Mouse (Mus musculus) gonadal fat pad, adult 2 months (tissue): ENCODE data around the gene Phb2. TPM values are rescaled to one million over a fixed set of nuclear protein-coding genes. Genes with fewer than 3 reads are reported as not detected.

Experiments
- DNase-seq: peaks from one replicate; pipeline ENCODE4 v3.0.0-alpha.2; 2012; ENCODE audit warnings: low read depth
- polyA plus RNA-seq: library from polyadenylated mRNA; depleted of rRNA; stranded (reverse); fragments of >200 nt; gene quantifications from 2 replicates; pipeline ENCODE4 v1.2.3, GENCODE M21; 2012; rRNA removed

Phb2 gene
- polyA plus RNA-seq, 1 experiment: 131 TPM

DNA sequence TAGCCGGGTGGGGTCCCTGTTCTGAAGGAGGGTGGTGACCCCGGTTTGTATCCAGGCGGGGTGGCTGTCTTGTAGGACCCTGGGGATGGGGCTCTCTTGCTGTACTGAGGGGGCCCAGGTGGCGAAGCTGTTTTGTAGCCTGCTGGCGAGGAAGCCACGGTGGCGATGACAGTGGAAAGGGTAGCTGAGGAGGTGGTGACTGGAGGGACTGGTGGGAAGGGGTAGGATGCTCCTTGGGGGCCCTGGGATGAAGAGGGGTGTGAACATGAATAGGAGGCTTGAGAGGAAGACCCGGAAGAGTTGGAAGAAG, 34.1 kb downstream of the Phb2 start:
- no peak for DNase-seq

DNA sequence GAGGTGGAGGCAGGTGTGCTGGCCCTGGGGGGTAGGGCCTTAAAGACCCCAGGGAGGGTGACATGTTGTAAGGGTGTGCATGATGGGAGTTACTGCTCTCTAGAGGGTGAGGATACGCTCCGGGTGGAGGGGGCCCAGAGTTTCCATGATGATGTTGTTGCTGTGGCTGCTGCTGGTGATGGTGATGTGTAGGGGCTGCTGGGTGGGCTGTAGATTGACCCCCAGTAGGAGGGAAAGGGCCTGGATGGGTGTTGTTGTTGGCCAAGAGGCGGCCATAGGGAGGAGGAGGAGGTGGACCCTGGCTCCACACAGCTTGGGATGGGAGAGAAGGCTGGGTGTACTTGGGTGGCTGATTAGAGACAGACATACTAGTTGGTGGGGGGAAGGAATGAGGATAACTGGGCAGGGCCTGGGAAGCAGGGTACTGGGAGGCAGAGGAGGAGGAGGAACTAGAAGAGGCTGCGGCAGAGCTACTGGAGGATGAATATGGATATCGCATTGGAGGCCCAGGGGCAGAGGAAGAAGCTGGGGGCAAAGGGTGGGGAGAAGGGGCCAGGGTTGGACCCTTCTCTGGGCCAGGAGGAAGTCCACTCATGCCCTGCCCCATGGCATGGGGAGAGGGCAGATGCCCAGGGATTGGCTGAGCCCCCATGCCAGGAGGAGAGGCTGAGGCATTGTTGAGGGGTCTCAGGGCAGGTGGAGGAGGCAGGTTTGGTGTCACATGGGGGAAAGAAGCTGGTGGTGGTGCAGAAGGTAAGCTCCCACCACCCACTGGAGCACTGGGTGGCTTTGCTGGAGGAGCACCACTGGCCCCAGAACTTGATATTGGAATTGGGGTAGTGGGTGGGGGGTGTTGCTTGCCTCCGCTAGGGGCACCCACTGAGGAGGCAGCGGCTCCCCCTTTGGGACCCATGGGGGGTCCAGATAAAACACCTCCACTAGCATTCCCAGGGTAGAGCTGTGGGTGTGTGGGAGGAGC, 34.8 kb downstream of the Phb2 start:
- DNase-seq: no peak

- DNase-seq: no peak
These were observed 38.3 kb downstream of the Phb2 start for GRCm38 (mm10) chr6:124750405-124750804.

DNA sequence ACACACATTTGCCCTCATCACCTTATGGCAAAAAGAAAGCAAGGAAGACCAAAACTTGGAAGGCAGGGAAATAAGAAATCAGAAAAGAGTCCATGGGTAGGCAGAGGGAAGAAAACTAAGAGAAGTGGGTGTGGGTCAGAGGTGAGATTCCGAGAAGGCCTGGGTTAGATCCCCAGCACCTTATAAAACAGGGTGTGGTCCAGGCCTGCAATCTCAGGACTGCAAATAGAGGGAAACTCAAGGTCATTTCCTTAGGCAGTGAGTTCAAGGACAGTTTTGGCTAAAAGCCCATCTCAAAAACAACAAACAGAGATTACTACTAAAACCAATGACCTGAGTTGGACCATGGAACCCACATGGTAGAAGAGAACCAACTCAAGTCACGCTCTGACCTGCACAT, 41.7 kb downstream of the Phb2 start:
- DNase-seq: no peak

DNA sequence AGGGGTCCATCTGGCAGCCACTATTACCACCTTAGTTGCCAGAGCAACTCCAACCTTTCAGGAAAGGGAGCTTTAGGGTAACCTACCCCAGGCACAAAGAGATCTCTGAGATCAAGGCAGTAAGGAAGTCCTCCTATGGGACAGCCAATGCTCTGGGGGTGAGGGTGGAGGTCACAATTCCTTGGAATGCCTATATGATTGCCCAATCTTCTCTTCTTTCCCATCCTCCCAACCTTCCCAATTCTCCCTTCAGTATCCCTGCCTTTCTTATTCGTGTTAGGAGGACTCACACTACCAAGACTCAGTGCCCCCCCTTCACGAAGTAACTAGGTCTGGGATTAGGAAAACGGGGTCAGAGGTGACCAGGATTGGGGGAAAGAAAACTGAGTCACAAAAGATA, 43.2 kb downstream of the Phb2 start:
- no peak for DNase-seq

- no peak for DNase-seq
These were observed 43.9 kb downstream of the Phb2 start, which contains the start of the genes Gm45234 and Atn1 for GRCm38 (mm10) chr6:124755831-124756595. Gene Gm45234 (minus strand): TSS chr6:124756021. Gene Atn1 (minus strand): TSS chr6:124756524.

DNA sequence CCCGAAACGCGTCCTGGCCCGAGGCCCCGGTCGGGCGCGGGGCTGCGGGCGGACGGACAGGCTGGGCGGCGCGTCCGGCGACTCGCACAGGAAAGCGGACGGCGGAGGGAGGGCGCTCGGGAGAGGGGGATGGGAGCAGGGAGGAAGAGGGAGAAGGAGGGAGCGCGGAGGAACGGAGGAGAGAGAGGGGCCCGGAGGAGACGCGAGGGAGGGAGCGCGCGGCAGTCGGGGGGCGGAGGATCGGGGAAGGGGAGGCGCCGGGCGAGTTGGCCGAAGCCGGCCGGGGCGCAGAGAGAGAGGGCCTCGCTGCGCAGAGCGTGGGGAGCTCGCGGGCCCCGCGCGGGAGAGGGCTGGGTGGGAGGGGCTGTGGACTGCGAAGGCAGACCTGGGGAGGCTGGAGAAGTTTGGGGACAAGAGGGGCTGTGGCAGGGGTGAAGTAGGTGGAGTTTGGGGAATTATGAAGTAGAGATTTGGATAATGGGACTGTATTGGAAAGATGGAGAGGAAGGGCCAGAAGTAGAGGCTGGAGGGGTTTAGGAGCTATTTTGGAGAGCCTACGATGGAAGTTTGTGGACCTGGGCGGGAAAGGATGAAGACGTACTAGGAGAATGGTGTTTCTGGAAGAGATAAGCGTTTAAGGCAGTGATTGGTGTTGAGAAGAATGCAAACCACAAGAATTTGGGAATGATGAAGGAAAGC, 44.7 kb downstream of the Phb2 start:
- DNase-seq: no peak

DNA sequence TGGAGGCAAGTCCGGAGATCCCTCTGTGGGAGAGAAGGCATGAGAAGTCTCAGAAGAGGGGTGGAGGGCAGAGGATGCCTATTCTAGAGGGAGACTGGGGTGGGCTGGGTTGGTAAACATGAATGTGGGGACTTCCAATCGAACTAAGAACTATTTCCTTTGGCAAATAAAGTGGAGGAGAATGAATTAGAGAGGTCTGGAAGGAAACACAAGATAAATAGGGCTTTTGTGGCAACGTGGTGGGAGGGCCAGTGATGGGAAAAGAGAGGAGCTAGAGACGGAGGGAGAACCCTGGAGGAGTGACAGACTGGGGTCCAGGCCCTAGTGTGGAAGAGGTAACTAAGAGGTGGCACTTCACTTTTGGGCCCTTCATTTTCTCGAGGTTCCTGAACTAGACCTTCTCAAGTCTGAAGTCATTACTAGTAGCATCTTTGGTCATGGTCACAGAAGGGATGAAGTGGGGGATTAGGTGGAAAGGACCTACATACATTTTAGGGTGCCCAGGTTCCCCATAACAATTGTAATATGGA, 45.3 kb downstream of the Phb2 start:
- no peak for DNase-seq

GRCm38 (mm10) chr6:124757909-124758848, 46.0 kb downstream of the Phb2 start:
- DNase-seq: no peak

- no peak for DNase-seq
These were observed 46.7 kb downstream of the Phb2 start for GRCm38 (mm10) chr6:124758849-124759232.

- no peak for DNase-seq
These were observed 47.1 kb downstream of the Phb2 start for GRCm38 (mm10) chr6:124759259-124759658.

DNA sequence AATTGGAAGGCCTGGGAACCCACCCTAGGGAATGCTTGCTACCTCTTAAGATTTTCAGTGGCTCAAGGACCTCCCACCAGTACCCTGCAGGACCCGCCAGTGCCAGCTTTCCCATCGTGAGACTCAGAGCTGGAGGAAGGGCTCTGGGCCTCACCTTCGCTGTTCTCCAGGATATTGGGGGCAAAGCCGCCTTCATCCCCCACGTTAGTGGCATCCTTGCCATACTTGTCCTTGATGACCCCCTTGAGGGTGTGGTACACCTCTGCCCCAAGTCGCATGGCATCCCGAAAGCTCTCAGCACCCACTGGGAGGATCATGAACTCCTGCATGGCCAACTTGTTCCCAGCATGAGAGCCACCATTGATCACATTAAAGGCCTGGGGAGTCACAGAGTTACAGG, 53.8 kb downstream of the Phb2 start:
- no peak for DNase-seq

Other genes with a start within 250 kb of the Phb2 start
- 11.2 and 31.7 TPM in 2 replicates for gene Clstn3, start 247.5 kb upstream of the Phb2 start, polyA plus RNA-seq
- gene C1rl, start 219.2 kb upstream of the Phb2 start, polyA plus RNA-seq: 4.0 and 4.1 TPM in 2 replicates
- 39.6 and 67.0 TPM in 2 replicates for gene C1ra, start 199.9 kb upstream of the Phb2 start, polyA plus RNA-seq
- gene C1s1, start 170.0 kb upstream of the Phb2 start, polyA plus RNA-seq: 141 and 152 TPM in 2 replicates
- 0.10 TPM in 1 of 2 replicates, not detected in the other for gene C1rb, start 142.0 kb upstream of the Phb2 start, polyA plus RNA-seq
- gene C1s2, start 76.3 kb upstream of the Phb2 start, polyA plus RNA-seq: 2.1 and 2.5 TPM in 2 replicates
- 141 and 147 TPM in 2 replicates for gene Lpcat3, start 49.3 kb upstream of the Phb2 start, polyA plus RNA-seq
- 43.6 and 44.2 TPM in 2 replicates for gene Emg1, start 158 bp upstream of the Phb2 start, polyA plus RNA-seq
- 24.2 and 25.2 TPM in 2 replicates for gene Ptpn6, start 26.4 kb downstream of the Phb2 start, polyA plus RNA-seq
- gene Grcc10, start 29.0 kb downstream of the Phb2 start, polyA plus RNA-seq: 329 and 371 TPM in 2 replicates
- gene Gm45234, start 43.7 kb downstream of the Phb2 start, polyA plus RNA-seq: not detected in 2 replicates
- gene Atn1, start 44.2 kb downstream of the Phb2 start, polyA plus RNA-seq: 22.4 and 55.8 TPM in 2 replicates
- 5.3 TPM in 2 replicates for gene Eno2, start 57.3 kb downstream of the Phb2 start, polyA plus RNA-seq
- 3.1 and 4.6 TPM in 2 replicates for gene Lrrc23, start 67.4 kb downstream of the Phb2 start, polyA plus RNA-seq
- 19.8 and 20.5 TPM in 2 replicates for gene Spsb2, start 96.3 kb downstream of the Phb2 start, polyA plus RNA-seq
- gene Tpi1, start 102.0 kb downstream of the Phb2 start, polyA plus RNA-seq: 494 and 839 TPM in 2 replicates
- gene Usp5, start 117.1 kb downstream of the Phb2 start, polyA plus RNA-seq: 107 and 120 TPM in 2 replicates
- gene Cdca3, start 117.2 kb downstream of the Phb2 start, polyA plus RNA-seq: 7.5 and 8.2 TPM in 2 replicates
- 0.07 and 0.51 TPM in 2 replicates for gene Gnb3, start 127.9 kb downstream of the Phb2 start, polyA plus RNA-seq
- 21.4 and 24.2 TPM in 2 replicates for gene P3h3, start 145.4 kb downstream of the Phb2 start, polyA plus RNA-seq
- 1.0 and 1.9 TPM in 2 replicates for gene Gpr162, start 151.6 kb downstream of the Phb2 start, polyA plus RNA-seq
- gene Cd4, start 175.9 kb downstream of the Phb2 start, polyA plus RNA-seq: 0.50 and 0.95 TPM in 2 replicates
- 2.4 and 3.1 TPM in 2 replicates for gene Lag3, start 199.4 kb downstream of the Phb2 start, polyA plus RNA-seq
- gene Ptms, start 207.8 kb downstream of the Phb2 start, polyA plus RNA-seq: 811 and 1,192 TPM in 2 replicates
- 363 and 367 TPM in 2 replicates for gene Mlf2, start 219.1 kb downstream of the Phb2 start, polyA plus RNA-seq